Mouse (Mus musculus): ENCODE data around the gene Ctcfl.

DNA sequence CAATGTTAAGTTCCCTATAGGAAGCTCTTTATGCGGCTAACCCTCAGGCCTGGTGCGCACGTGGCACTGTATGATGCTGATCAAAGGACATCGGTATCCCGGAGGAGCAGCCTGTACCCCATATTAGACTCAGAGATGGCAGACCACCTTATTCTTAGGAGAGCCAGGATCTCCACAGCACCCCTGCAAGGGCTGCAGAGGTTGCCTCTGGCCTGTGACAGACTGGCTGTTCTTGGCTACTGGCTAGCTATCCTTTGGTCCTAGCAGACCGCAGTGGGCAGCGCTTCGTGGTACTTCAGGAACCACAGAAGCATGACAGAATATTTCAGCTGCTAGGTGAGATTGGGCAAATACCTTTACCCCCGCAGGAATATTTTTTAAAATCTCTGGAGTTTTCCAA lies 12.9 kb downstream of the Ctcfl start:
- TF ChIP-seq CTCF (IDR thresholded peaks at IDR 0.05; ENCODE audit: low read depth) (no peak), EP300 (IDR thresholded peaks at IDR 0.05; ENCODE audit: low read depth) (no peak)

All from liver, postnatal 0 days (tissue).